Mouse (Mus musculus) myocyte (in vitro differentiated cells): ENCODE data around the gene Tpcn2.

Experiments
- MYOD1 ChIP-seq, 3 experiments: IDR thresholded peaks; one replicate each; pipeline ENCODE4 v1.6.1; 2011; ENCODE audit warnings: control low read depth in 2 of 3, low read depth in 2 of 3, mild to moderate bottlenecking in 2 of 3, moderate library complexity in 1 of 3; ENCODE audit not compliant: insufficient read length in 2 of 3, control insufficient read depth in 1 of 3
- MYOG ChIP-seq, 3 experiments: IDR thresholded peaks; one replicate each; pipeline ENCODE4 v1.6.1; 2011; ENCODE audit warnings: control low read depth in 2 of 3, low read depth in 2 of 3, mild to moderate bottlenecking in 2 of 3; ENCODE audit not compliant: insufficient read length in 2 of 3, control insufficient read depth in 1 of 3, insufficient read depth in 1 of 3
- POLR2A ChIP-seq: IDR thresholded peaks from one replicate; pipeline ENCODE4 v1.6.1; 2011; ENCODE audit warnings: low read depth, mild to moderate bottlenecking, control low read depth, moderate library complexity; ENCODE audit not compliant: insufficient read length
- POLR2AphosphoS2 ChIP-seq: IDR thresholded peaks from one replicate; pipeline ENCODE4 v1.6.1; 2011; ENCODE audit warnings: low read depth, control low read depth; ENCODE audit not compliant: insufficient read length
- USF1 ChIP-seq: IDR thresholded peaks from one replicate; pipeline ENCODE4 v1.6.1; 2011; ENCODE audit warnings: low read depth, mild to moderate bottlenecking, control low read depth, moderate library complexity

DNA sequence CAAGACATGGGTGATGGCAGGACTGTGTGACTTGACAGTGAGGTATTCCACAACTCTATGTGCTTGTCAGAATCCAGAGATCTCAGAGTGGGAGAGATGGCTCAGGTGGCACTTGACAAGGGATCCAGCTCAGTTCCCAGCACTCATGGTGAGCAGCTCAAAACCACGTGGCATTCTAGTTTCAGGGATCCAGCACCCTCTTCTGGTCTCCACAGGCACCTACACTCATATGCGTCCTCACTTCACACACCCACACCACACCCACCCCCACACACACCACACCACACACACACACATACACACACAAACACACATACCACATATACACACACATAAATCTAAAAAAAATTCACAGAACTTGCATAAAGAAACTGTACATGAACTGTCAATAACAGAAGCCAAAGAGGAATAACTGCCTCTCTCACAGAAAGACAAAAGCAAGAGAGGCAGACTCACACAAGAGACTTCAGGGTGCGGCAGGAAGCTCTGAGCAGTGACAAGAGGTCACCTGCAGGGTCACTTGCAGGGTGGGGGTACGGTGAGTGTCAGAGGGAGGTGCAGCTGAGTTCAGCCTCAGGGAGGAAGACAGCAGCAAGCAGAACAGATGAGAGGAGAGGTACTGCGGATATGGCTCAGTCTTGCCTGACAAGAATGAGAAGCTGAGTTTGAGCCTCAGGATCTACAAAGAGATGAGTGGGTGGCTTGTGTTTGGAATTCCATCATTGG lies 135.7 kb downstream of the Tpcn2 start:
- TF ChIP-seq USF1 (no peak), POLR2A (no peak), MYOD1 (IDR thresholded peaks at IDR 0.05; ENCODE audit: control insufficient read depth in 1 of 3, insufficient read length in 2 of 3, low read depth in 2 of 3) (no peak), MYOG (IDR thresholded peaks at IDR 0.05; ENCODE audit: control insufficient read depth in 1 of 3, insufficient read depth in 1 of 3, insufficient read length in 2 of 3, low read depth in 2 of 3) (no peak), POLR2AphosphoS2 (no peak)
